Mouse (Mus musculus): ENCODE measurements at regions not wholly inside any gene's neighbourhood (a gene's known extent, or its start where the extent isn't known, plus 50 kb on each side); places are given as distances from the start of the nearest gene placed in this dataset.

DNA sequence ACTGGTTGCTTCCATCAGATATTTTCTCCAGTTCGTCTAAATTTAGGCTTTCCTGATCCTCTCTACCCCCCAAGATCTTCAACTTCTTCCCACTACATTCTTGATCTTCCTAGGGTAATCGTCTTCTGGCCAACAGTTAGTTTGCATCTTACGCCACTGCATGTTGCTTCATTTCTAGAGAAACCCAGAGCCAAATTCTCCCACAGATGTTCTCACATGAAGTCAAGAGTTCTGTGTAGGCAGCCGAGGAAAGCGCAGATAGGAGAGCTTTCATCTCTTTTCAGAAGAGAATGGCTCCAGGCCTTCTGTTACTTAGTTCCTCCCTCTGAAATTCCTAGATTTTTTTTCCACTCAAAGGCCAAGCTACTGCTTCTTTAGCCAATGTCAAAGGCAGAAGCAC is 179.9 kb downstream of the Fgf10 start:
- no peak for DNase-seq (ENCODE audit: low read depth)

DNA sequence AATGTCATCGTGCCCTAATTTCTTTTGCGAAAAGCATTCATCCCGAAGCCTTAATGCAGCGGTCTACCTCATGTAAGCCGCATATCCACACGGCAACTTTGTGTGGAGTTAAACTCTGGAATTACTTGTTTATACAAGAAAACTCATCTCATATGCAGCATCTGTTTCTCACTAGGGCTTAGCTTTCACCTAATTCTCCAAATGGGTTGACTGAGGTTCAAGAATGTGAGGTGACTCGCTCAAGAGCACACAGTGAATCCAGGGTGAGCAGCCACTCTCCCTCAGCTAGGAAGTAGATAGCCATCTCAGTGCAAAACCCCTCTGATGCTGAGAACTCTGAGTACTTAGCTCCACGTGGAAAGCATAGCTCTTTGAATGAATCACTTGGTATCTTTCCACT is 181.1 kb downstream of the Fgf10 start:
- no peak for DNase-seq (ENCODE audit: low read depth)

DNA sequence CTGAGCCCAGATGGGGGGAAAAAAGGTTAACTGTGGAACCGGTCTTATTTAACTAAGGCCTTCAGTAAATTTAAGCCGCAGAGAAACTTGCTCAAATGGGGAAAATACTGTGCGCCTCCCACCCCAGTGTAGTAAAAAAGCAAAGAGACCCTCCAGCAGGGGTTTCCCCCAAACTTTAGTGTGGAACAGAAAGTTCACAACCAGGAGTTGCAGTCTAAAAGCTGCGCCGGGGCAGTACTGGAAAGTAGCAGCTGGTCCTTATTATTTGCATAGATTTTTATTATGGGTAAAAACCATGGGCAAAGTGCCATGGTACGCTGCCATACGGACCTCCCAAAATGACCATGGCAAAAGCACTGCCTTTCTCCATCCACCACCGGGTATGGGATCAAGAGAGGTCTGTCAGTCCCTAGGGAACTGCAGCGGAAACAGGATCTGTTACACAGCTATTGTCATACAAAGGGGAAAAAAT is 216.8 kb downstream of the Fgf10 start:
- no peak for DNase-seq (ENCODE audit: low read depth)

DNA sequence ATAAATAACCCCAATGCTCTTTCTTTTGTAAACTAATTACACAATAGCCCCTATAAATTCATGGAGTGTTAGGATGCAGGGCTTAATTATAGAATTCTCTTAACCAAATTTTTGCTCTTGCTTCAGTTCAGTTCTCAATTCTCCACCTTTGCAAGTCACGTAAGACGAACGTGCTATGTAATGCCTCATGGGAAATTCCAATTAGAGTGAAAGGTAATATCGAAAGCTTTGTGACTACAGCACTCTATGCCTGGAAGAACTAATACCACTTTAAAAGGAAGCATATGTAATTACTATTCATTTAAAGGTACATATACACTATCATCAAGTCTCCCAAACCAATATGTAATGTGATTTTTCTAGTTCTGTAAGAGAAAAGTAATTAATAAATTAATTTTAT is 225.5 kb downstream of the Fgf10 start:
- DNase-seq (ENCODE audit: low read depth), result no peak

DNA sequence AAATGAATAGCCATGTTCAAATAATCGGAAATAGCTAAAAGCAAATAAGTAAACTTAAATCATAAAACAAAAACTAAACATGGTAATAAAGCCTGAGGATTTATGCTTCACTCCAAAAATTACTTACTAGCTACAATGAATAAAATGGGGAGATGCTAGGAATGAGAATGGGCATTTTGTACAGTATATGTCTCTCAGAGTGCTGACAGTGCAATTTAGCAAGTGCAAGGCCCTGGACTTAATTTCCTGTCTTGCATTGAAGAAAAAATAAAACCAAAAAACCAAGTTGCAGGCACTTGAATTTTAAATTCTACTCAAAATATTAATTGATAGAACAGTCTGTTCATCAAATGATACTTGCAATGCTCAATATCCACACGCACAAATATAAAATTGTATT is 232.4 kb downstream of the Fgf10 start:
- DNase-seq (ENCODE audit: low read depth), result no peak

DNA sequence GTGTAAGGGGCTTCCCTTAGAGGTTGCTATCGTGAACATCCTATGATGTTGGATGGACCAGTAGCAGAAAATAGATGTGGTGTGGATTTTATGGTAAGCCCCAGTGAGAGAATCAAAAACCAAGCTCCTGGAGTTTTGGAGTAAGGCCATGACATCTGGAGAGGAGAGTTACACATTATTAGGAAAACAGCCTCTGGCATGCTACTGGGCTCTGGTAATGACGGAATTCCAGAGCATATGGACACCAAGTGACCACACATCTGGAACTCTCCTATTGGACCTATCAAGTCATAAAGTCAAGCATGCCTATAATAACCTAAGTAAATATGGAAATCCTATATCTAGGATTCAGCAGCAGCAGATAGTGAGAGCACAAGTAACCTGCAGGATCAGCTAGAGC is 240.8 kb downstream of the Fgf10 start:
- no peak for DNase-seq (ENCODE audit: low read depth)

DNA sequence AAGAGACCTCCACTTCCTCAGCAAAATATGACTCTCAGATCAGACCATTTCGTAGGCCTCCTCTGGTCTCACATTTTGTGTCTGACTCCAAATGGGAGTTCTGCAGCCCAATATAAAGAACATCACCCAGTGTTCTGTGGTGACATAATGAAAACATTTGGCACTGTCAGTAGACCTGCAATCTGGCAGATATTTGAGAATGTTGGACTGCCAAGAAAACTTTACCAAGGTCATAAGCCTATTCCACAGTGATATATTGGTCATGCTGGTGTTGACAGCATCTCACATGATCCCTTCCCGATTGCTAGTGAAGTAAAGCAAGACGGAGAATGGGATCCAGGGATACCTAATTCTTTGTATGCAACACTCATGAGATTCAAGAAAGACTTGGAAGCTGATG is 271.2 kb downstream of the Fgf10 start:
- DNase-seq (ENCODE audit: low read depth), result no peak

DNA sequence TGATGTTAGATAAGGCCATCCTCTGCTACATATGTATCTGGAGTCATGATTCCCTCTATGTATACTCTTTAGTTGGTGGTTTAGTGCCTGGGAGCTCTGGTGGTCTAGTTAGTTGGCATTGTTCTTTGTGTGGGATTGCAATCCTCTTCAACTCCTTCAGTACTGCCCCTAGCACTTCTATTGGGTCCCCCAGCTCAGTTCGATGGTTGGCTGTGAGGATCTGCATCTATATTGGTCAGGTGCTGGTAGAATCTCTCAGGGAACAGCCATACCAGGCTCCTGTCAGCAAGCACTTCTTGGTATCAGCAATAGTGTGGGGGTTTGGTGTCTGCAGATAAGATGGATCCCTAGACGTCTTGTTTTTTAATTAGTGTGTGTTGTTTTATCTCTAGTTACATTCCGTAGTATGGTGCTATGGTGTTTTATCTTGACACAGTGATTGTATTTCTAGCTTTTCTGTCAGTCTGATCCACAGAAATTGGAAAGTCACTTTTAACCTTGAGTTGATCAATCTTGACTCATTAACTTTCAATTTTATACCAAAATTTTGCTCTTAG is 296.6 kb downstream of the Fgf10 start:
- no peak for DNase-seq (ENCODE audit: low read depth)

DNA sequence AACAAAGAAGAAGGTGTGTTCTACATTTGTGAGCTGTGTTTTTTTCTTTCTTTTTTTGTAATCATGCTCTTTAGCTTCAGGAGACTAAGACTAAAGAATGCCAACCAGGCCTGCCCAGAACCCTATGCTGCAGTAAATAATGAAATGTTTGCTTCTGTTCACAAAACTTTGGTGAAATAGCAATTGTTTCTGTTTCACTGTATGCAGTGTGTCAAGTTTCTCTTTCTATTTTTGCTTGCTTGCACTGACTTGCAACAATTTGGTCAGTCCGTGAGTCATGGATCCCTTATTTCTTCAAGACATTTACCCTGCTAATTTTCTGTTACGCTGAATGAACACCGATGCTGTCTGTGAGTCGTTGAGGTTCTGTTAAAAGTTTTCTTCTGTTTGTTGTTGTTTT is 298.1 kb downstream of the Fgf10 start:
- no peak for DNase-seq (ENCODE audit: low read depth)

DNA sequence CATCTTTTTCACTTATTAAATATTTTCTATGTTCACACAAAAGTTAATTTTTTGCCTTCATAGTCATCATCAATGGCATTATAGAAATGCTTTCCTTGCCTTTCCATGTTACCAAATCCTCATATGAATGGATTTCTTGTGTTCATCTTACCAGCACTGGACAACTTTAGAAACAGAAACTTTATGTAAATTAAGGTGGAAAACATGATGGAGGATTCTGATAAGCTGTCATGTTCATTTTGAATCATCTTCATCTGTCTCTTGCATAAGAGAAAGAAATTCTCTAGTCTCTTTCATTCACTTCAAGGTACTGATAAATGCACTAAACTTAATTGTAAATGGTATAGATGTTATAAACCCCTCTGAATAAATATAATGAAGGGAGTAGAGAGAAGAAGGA is 305.4 kb downstream of the Fgf10 start:
- no peak for DNase-seq (ENCODE audit: low read depth)

DNA sequence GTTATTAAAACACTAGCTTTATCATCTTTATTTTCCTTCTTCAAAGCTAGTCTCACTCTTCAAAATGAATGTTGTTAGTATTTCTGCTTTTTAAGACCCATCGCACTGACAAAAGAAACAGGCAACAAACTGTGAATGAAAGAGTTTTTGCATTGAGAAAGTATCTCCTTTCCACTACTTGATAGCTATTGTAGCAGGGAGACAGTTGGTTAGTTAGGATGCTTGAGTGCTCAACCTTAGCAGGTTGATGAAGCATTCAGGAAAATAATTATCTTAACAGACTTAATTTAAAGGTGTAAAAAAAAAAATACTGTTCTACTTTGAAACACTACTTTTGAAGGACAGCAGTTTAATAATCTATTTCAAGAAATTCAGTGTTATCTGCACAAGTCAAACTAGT is 305.9 kb downstream of the Fgf10 start:
- no peak for DNase-seq (ENCODE audit: low read depth)

DNA sequence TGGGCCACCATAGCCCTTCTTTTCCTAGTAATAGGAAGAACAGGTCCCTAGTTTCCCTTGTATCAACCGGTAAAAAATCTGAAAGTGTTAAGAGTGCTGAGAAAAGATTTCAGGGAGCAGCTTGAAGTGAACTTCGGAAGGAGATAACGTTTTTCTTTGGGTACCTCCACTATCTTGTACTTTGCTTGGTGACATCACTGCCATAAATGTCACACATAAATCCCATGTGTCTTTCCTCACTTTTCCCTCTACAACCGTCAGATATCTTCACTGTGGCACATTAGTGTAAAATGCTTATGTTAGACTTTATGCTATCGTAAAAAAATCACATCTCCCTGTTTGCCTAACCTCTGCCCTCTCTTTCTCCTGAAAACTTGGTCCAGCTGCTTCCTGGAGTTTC is 309.9 kb downstream of the Fgf10 start:
- DNase-seq (ENCODE audit: low read depth), result no peak

DNA sequence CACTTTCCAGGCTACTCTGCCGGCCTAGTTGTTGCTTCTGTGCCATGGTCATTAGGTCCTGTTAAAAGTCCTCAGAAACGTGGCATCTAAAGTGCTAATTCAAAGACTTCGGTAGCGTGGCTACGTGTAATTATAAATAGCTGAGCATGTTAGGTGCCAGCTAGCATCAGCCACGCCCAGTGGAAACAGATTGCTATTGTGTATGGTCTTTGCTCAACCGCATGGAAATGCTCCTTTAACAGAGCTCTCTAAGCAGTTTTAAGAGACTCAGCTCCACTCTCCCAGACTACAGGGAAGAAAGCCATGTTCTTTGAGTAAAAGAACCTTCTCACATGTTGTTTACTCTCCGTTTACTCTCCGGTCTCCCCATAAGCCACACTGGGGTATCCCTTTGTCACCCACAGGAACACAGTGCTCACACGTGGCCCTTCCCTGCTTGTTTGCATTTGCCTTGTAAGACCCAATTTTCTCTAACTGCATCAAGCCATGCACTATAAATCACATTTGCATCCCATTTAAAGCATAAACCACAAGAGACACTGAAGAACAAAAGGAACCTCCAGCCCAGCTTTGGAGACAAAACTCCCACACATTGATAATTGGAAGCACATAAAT is 311.7 kb downstream of the Fgf10 start:
- DNase-seq (ENCODE audit: low read depth), result no peak

DNA sequence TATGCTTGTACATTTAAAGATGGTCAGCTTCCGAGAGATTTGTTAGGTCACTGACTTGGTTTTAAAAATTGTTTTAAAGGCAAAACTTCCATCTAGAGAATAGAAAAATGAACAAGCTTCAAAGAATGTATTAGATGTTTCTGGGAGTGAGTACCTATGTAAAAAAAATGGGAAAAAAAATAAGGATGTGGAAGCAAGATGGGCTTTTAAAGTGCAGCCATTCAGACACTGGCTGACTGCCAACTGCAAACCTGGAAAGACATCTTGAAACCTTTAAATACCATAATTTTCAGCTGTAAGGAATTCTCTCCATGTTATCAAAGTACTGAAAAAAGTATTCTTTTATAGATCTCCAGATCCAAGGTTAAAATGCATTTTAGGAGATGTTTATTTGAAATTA is 315.7 kb downstream of the Fgf10 start:
- no peak for DNase-seq (ENCODE audit: low read depth)

DNA sequence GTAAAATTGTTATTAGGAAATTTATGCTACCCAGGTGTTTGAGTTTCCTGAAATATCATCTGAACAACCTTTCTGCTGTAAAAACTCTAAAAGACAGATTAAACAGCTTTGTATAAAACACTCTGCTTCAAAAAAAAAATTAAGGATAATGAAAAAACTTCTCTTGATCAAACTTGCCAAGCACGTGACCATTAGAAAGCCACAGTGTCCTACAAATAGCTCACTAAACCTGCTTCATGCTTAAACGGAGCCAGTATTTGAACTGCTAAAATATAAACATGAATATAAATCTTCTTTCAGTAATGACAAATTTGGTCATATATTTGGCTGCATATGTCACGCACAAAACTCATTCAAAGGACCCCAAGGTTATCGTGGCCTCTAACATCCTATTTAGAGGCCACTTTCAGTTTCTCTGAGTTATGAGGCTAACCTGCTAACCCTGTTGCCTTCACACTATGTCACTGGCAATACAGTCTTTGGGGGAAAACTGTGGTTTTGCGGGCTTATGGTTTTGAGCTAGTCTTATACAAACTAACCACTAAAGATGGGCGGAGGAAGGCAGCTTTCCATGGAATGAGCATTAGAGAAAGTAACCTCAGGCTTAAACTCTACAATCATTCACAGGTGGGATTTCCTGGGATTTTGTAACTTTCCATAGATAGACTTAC is 355.8 kb downstream of the Fgf10 start:
- DNase-seq (ENCODE audit: low read depth), result no peak

DNA sequence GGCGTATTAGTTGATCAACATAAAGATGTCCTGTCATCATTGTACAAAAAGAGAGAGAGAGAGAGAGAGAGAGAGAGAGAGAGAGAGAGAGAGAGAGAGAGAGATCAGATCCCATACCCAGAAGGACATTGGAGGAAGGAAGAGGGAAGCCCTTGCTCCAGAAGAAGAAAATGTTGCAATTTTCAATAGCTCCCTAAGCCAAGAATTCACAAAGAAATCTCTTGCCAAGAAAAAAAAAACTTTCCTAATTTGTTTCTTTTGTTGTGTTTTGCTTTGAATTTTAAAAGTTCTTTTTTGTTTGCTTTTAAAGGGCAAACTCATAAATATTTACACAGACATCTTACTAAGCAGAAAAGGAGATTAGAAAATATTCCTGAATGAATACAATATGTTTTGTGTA is 370.0 kb downstream of the Fgf10 start:
- DNase-seq (ENCODE audit: low read depth), result no peak

DNA sequence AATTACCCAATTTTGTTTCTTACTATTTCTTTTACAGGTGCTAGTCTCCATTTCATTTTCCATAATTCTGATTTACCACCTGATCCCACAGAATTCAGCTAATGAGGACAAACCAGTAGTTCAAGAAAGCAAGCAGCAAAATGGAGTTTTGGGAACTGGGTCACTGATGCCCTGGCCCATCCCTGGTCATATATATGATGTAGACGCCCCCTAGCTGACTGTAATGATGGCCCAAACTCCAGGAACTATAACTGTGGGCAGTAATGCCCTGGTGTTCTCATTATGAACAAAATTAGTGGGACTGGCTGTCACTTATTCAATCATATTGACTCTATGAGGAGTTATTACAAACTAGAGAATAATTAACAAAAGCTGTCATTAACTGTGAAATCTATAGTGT is 375.5 kb downstream of the Fgf10 start:
- DNase-seq (ENCODE audit: low read depth), result no peak

DNA sequence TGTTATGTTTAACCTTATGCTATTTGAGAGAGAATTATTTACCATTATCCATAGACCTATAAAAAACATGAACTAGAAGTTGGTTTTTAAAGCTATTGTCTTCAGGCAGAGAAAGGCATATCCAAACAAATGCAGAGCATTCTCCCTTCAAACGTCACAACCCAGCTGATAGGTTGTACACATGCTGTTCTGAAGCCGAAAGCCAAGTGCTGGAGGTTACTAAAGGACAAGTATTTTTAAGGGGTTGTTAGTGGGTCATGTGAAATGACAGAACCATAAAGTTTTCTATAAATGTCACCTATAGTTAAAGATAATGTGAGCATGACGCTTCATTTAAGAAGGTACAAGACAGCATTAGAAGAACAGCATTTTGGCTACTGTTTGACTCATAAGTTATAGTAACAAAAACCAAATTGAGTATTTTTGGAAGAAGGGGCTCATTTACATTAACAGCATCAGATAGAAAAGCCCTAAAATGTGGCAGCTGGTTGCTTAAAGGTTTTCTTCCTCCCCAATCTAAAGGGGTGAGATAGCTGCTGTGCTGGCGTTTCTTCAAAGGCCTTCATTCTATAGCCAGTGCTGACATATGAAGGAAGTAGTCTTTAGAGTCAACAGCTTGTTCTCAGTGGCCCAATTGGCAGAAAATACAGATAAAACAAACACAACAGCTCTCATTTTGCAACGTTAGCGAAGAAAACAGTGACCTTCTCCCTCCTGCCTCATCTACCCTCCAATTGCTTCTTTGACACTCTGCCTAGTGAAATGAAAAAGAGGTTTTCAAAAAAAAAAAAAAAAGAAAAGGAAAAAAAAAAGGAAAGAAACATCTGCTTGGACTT is 359.4 kb upstream of the Paip1 start:
- DNase-seq (ENCODE audit: low read depth), result no peak

DNA sequence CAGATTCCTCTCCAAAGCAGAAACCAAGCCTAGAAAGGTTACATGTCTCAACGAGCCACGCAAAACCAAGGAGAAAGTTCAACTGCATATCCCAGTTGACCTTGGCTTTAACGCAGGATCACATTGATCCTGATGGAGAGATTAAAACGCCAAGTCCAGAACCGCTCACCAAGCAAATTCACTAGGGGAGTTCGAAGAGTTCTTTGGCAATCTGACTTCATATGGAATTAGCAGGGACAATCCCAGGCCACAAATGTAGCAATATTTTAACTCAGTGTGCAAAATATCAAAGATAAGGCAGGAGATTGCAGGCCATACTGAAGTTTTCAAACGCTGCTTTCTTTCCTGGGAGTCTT is 358.8 kb upstream of the Paip1 start:
- no peak for DNase-seq (ENCODE audit: low read depth)

DNA sequence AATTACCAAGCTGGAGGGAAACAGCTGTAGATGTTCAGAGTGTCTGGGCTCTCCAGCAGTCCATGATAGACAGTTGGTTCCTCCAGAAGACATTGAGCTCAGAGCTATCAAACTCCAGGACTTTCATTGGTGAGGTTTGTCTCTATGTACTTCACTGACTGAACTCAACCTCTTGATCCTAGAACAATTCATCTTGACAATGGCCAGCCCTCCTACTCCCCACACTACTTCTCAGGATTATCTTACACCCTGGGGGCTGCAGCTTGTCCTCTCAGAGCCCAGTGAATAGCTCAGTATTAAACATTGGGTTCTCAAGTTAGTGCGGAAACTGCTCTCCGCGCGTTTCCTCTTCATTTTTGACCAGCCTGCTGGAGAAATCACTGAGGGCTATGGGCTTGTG is 349.2 kb upstream of the Paip1 start:
- DNase-seq (ENCODE audit: low read depth), result no peak

DNA sequence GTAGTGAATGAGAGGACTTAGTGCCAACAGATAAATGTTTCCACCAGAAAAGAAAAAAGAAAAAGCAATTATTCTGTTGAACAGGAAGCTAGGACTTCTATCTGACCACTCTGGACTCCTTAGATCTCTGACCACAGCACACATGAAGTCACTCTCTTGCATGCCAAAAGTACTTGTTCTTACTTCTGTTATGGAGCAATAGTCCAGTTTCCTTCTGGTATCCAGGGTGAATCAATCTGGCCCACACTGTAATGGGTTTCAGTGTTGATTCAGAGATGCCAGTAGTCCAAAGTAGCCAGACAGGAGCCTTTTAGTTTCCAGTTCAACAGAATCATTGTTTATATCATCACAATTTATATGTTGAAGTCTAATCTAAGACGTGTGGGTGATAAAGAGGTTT is 346.7 kb upstream of the Paip1 start:
- no peak for DNase-seq (ENCODE audit: low read depth)

DNA sequence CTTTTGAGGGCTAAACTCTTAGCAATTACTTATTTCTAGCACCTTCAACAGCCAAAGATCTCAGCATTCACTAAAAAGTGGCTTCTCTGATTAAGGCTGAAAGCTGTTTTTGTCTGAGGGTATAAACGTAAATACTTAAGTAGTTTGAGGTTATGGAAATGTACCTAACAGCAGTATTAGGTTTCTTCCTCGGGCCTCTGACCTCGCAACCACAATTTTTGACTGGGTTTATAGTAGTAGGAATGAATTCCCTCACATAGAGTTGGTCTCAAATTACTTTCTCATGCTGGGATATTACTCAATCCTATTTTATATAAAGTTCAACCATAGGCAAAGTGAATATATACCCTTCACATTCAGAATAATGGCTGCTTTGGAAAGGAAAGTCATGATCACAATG is 310.5 kb upstream of the Paip1 start:
- DNase-seq (ENCODE audit: low read depth), result no peak

DNA sequence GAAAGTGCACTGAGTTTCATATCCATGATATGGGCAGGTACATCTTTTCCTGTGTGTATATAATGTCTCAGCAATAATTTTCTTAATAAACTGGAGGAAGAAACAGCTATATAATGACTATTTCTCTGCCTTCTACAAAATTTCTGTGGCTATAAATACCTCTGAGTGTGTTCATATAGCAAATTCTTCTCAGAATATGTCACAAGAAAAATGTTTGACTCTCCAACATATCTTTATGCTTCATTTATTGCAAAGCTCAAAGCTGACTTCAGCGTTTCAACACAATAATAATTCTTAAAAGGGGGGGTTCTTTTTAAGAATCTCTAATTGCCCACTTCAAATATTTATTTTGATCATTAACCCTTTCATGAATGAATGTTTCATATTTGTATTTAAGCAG is 310.0 kb upstream of the Paip1 start:
- DNase-seq (ENCODE audit: low read depth), result no peak
